Mouse (Mus musculus) CH12.LX (cell line): ENCODE data around the gene Cxcl5.

Experiments
- CTCF ChIP-seq, 2 experiments: IDR thresholded peaks in 1 of 2; conservative IDR thresholded peaks in 1 of 2; 2 replicates each; pipeline ENCODE4 v1.5.1; 2011 to 2012; ENCODE audit warnings: low read depth in 2 of 2, low read length in 2 of 2, improper control_type of control experiment in 1 of 2, inconsistent platforms in 1 of 2, mild to moderate bottlenecking in 1 of 2, moderate library complexity in 1 of 2
- ELF1 ChIP-seq: IDR thresholded peaks from 2 replicates; pipeline ENCODE4 v1.6.1; 2014; ENCODE audit warnings: low read depth, mild to moderate bottlenecking, inconsistent platforms, low read length, improper control_type of control experiment
- HCFC1 ChIP-seq: IDR thresholded peaks from 2 replicates; pipeline ENCODE4 v1.6.1; 2012; ENCODE audit warnings: low read depth, mild to moderate bottlenecking, inconsistent platforms, low read length, improper control_type of control experiment
- MAZ ChIP-seq: IDR thresholded peaks from 2 replicates; pipeline ENCODE4 v1.6.1; 2012; ENCODE audit warnings: low read depth, mild to moderate bottlenecking, inconsistent platforms, low read length, improper control_type of control experiment, moderate library complexity
- POLR2A ChIP-seq: IDR thresholded peaks from 2 replicates; pipeline ENCODE4 v1.6.1; 2011; ENCODE audit warnings: low read depth, mild to moderate bottlenecking, improper control_type of control experiment, low read length
- TBP ChIP-seq: conservative IDR thresholded peaks from 2 replicates; pipeline ENCODE4 v1.6.1; 2011; ENCODE audit warnings: low read depth, low read length, improper control_type of control experiment
- UBTF ChIP-seq: IDR thresholded peaks from 2 replicates; pipeline ENCODE4 v1.6.1; 2012; ENCODE audit warnings: low read depth, mild to moderate bottlenecking, inconsistent platforms, low read length, improper control_type of control experiment, moderate library complexity
- ZNF384 ChIP-seq: IDR thresholded peaks from 2 replicates; pipeline ENCODE4 v1.6.1; 2012; ENCODE audit warnings: low read depth, low read length, improper control_type of control experiment, inconsistent platforms

- TF ChIP-seq CTCF (conservative IDR thresholded peaks at IDR 0.05 in 1 of 2, IDR thresholded peaks at IDR 0.05 in 1 of 2; ENCODE audit: low read depth in 2 of 2, low read length in 2 of 2) (no peak), HCFC1 (no peak), UBTF (no peak), ZNF384 (no peak), POLR2A (no peak), MAZ (no peak), ELF1 (no peak), TBP (no peak)
Measured at GRCm38 (mm10) chr5:90794195-90794625, 35.0 kb downstream of the Cxcl5 start, which contains the start of gene Cxcl15.
